Mouse (Mus musculus) C2C12 (cell line): ENCODE measurements around the gene Coq10a.

ENCODE experiments used
- CTCF ChIP-seq: IDR thresholded peaks from one replicate; pipeline ENCODE4 v1.5.1; 2011; ENCODE audit not compliant: control insufficient read depth, insufficient read depth, insufficient read length
- FOSL1 ChIP-seq: IDR thresholded peaks from one replicate; pipeline ENCODE4 v1.8.0; 2011; ENCODE audit warnings: mild to moderate bottlenecking, low read length; ENCODE audit not compliant: poor library complexity, insufficient read depth, severe bottlenecking
- MAX ChIP-seq: IDR thresholded peaks from one replicate; pipeline ENCODE4 v1.6.1; 2011; ENCODE audit warnings: mild to moderate bottlenecking, control low read depth
- MYOD1 ChIP-seq: IDR thresholded peaks from one replicate; pipeline ENCODE4 v1.6.1; 2011; ENCODE audit warnings: low read depth; ENCODE audit not compliant: control insufficient read depth, insufficient read length
- MYOG ChIP-seq: IDR thresholded peaks from one replicate; pipeline ENCODE4 v1.6.1; 2011; ENCODE audit not compliant: control insufficient read depth, insufficient read length; ENCODE audit errors: extremely low read depth
- USF1 ChIP-seq: IDR thresholded peaks from one replicate; pipeline ENCODE4 v1.6.1; 2011; ENCODE audit warnings: low read depth, mild to moderate bottlenecking, control low read depth, moderate library complexity

DNA sequence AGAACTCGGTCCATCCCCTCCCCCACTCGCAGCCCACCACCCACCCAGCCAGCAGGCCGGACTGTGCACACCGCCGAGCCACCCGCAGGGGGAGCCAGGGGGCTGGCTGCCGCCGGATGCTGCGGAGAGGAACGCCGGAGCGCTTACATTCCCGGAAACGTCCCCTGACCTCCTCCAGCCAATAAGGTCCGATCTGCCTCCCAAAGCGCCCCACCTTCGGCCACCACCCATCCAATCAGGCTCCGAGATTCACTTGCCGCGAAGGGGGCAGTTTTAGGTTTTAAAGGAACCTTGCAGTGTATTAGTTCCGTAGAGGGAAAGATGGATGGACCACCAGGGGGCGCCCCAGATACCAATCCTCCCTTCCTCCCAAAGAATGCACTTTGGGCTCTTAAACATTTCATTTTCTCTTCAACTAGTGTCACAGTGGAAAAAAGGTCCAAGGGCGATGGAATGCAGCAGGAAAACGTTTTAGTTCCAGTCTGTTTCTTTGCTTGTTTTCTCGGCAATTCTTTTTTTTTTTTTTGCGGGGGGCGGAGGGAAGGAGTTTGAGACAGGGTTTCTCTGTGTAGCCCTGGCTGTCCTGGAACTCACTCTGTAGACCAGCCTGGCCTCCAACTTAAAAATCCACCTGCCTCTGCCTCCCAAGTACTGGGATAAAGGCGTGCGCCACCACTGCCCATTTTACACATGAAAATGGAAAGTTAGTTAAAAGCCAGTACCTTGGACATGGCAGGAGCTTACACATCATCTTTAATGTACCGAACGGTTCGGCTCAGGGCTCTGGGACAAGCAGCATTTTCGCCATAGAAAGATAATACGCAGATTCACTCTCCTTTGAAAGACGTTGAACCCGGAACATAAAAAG, 41.1 kb upstream of the Coq10a start:
- TF ChIP-seq USF1 (no peak), FOSL1 (no peak), CTCF (peak; percentile 94), MYOD1 (no peak), MYOG (no peak), MAX (peak; percentile 45)
